Mouse (Mus musculus) right cerebral cortex, postnatal 4 days (tissue): ENCODE data around the gene Focad.
"Not testable (repeated sequence)": the region's sequence is repeated elsewhere in the genome, so short reads cannot be mapped to it uniquely, and the experiment has no call there.

Source experiments
- DNase-seq: peaks from one replicate; pipeline ENCODE4 v3.0.0-alpha.2; 2022

The Focad gene

DNA sequence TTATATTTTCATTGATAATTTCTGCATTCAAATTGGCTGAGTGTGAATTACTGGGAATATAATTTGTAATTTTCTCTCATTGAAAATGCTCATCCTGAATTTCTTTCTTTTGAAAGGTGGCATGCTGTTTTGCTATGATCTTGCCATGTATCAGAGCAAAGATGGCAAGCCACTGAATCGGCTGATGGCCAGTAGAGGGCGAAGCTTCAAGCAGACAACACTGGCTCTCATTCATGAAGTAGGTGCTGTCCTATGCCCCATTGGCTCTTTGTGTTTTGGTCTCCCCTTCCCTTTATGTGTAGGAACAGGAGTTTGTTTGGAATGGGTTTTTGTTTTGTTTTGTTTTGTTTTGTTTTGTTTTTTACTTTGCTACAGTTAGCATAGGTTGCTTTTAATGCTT is 215.2 kb downstream of the Focad start:
- no peak for DNase-seq

DNA sequence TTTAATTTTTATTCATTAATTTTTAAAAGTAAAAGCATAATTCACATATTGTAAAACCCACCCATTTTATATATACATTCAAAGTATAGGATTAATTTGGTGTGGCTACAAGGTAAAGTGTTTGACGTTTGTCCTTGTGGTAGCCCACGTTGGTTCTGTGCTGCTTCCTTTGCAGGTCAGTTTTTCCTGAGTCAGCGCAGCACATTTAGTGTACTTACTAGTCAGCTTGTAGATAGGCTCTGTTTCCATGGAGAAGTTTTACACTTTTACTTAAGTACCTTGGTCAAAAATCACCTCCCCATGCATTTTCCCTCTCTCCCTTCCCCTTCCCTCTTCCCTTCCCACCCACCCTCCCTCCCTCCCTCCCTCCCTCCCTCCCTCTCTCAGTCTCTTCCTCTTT is 220.5 kb downstream of the Focad start:
- DNase-seq: no peak

DNA sequence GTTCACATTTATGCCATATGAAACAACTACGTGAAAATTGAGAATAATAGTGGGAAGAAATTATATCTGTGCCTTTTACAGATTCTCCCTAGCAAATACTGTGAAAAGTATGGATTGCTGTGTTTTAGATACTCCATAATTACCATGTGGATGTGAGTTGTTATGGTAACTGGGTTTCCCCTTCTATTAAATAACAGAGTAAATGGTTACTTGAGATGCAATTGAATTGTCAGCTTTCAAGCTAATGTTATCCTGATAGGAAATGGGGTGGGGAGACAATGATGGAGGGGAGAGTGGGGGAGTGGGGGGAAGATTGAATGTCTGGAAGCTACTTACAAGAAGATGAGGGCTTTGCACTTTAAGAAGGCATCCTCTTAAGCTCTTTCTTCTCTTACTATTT is 225.6 kb downstream of the Focad start:
- DNase-seq: no peak

DNA sequence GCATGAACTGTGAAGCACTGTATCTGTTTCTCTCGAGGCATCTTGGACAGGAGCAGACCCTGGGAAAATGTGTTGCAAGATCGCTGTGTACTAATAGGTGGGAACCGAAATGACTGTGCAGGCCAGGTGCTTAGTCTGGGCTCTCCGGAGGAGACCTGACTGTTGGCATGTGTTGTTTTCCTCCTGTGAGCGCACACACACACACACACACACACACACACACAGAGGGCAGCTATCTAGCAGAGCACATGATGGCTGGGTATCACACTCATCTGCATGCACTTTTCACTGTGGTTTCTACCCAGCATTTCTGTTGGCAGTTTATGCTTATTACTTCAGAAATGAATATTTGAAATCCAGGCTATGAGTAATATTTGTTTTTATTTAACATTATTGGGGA is 231.0 kb downstream of the Focad start:
- no peak for DNase-seq

DNA sequence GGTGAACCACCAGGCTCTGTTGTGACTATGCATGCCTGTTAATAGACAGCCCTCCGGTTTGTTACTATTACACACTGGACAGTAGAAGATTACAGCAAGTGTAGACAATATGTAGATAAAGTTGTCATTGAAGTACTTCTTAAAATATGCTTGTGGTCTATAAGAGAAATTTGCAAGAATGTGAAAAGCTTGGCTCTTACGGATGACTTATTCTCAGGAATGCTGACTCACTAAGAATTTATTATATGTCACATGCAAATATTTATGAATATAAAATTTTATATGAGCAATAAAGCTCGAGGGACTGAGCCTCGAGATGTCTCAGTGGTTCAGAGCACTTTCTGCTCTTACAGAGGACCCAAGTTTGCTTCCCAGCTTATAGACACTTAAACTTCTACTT is 240.1 kb downstream of the Focad start:
- DNase-seq: no peak

DNA sequence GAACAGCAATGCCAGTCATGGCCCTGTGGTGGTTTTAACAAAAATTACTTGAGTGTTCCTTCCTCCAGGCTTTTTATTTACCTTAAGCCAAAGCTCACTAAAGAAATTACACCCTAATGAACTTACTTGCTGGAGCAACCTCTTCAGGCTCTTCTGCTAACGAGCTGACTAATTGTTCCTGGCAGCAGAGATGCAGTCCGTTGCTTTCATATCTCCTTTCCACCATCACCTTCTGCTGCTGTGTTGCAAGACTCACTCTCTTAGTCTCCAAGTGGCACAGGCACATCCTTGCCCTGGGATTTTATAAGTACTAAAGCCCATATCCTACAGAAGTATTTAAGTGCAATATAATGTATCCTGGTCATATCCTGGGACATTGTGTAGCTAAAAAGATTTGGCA is 242.3 kb downstream of the Focad start:
- DNase-seq: no peak

DNA sequence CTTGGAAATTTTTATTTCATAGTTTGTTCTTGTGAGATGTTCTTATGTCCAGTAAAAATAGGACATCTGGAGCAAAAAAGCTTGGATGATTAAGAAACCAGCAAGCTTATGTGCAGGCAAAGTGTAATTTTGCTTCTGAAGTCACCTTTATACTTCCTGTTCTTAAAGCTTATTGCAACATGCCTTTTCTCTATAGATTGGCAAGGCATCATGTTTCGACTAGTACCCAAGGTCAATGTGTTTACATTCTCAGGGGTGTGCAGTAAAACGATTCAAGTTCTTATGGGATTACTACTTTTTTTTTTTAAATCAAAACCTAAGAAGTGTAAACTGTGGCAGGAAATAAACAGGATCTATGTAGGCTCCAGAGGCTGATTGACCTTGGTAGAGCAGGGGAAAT is 242.9 kb downstream of the Focad start:
- DNase-seq: no peak

DNA sequence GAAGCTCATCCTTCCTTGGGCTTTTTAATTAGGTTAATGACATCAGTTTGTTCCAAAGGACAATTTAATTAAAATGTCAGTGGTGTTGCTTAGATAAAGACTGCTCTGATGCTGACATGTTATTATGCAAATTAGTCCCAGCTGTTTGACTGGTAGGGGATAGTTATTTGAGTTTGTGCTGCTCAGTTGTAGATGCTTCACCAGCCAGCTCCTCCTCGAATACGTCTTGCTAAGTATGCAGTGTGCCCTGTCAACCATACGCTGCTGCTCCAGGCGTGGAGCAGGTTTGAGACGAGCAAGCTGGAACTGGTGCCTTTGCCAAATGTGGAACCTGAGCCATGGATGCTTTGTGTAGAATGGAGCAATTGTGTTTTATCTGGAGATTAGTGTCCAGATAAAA is 243.7 kb downstream of the Focad start:
- DNase-seq: no peak

DNA sequence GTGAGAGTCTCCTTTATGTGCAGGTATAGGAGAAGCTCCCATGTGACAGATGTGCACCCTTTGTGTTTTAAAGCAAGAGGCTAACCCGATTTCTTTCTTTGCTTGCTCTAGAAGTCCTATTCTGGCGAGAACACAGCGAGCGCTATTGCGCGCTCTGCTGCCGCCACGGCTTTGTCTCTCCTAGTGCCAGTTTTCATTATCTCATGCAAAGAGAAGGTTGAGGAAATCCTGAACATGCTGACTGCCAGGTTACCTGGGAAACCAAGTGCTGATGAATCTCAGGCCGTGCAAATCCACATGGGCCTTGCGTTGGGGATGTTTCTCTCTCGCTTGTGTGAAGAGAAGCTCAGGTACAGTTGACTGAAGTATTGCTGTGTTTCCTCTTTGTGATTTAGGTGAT is 250.0 kb downstream of the Focad start:
- DNase-seq: peak; percentile 27

DNA sequence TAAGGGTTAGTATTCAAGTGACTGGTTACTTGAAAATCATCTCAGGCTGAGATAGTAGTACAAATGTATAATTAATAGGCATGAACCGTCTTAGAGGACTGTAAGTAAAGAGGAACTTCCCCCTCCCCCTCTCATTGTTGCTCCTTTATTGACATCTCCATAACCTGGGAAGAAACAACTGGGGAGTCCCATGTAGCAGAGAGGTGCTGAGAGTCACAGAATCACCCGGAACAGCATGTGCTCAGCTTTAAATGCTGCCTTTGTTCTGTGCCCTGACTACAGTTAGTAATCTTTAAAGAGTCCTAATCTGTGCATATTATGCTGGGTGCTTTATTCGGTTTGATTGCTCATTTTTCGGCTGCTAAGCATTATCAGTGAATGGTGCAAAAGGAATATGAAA is 250.6 kb downstream of the Focad start:
- DNase-seq: no peak

DNA sequence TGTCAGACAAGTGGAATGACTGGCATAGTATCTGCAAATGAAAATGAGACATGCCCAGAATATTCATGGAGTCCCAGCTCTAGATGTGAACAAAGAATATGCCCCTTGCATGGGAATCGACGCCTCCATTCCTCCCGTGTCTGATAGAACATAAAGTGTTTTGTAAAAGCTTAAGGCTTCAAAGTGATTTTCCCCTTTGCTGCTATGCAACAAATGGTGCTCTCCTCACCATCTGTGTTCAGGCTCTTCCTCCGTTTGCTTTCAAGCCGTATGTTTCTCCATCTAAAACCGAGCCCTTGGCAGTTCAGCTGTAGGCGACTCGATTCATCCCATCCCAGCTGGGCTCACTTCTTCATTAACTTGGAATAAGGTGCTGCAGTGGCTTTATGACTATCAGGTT is 251.5 kb downstream of the Focad start:
- DNase-seq: no peak

DNA sequence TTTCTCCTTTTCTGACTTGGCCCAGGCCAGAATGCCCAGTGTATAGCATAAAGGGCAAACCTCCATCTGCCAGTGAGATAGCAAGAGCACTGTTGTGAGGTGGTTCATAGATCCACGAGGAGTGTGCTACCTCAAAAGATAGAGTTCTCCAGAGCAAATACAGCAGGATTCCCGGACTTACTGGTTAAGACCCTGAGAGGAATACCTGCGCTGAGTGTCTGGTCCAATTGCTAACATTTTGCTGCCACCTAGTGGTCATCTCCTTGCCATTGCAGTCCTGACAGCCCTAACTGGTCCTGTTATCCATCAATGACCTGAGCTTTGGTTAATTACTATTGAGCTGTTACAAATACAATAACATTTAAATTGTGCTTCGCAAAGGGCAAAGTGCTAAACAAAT is 256.5 kb downstream of the Focad start:
- DNase-seq: peak; percentile 25

DNA sequence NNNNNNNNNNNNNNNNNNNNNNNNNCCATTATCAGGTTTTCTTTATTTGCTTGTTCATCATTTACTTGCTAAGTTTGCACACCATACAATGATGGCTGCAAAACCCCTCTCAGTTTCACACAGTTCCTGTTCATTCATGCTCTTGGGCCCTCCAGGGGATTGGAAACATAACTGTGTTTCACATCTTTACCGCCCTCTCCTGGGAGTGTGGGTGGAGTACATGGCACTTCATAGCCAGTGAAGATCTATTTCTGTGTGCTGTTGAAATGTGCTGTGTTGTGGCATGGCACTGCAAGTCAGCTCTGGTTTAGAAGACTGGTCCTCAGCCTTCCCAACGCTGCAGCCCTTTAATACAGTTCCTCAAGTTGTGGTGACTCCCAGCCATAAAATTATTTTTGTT is 262.2 kb downstream of the Focad start:
- no peak for DNase-seq

DNA sequence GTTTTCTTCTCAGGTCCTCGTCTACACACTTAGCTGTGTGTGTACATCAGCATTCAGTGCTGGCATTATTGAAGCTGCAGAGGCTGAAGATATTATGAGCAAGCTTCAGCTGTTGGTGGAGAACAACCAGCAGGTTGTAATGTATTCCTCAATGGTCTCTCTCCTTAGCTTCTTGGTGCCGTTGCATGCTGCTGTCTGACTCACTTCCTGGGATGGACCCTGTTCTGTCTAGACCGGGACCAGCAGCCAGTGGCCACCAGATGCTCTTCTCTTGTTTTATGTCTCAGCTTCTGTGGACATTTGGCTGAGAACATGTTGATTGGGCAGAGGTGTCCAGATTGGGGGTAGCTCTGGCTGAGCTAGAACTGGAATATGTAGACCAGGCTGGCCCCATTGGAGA is 263.0 kb downstream of the Focad start:
- no peak for DNase-seq

DNA sequence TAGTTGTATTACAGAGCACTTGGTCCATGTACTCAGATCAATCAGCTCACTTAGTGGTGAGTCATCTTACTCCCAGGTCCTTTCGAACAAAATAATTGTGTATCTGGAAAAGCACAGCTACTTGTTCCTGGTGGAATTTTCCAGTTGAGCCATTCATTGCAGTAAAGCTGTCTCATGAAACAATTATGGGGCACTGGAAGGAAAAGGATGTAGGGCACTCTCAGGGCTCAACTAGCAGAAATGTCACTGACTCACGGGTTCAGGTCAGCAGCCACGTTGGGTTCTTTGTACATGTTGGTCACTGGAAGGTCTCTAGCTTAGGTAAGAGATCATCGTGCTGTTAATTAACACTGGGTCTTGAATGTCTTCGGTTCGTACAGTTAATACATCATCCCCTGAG is 275.5 kb downstream of the Focad start:
- no peak for DNase-seq

DNA sequence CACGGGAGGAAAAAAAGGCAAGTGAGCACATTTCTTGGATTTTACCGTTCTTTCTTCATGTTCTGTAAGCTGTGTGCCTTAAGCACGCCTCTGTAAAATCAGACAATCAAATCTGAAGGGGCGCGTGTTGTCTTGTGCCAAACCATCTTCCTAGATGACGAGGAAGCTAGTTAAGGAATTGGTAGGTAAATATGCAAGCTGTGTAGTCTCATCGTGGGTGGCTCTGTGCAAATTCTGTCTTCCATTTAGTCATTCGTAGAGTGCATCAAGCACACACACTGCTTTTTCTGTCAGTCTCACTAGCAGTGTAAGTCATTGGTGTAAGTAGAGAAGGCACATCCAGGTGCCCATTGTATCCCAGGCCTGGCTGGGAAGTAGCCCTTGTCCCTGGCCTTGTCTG is 276.4 kb downstream of the Focad start:
- no peak for DNase-seq

DNA sequence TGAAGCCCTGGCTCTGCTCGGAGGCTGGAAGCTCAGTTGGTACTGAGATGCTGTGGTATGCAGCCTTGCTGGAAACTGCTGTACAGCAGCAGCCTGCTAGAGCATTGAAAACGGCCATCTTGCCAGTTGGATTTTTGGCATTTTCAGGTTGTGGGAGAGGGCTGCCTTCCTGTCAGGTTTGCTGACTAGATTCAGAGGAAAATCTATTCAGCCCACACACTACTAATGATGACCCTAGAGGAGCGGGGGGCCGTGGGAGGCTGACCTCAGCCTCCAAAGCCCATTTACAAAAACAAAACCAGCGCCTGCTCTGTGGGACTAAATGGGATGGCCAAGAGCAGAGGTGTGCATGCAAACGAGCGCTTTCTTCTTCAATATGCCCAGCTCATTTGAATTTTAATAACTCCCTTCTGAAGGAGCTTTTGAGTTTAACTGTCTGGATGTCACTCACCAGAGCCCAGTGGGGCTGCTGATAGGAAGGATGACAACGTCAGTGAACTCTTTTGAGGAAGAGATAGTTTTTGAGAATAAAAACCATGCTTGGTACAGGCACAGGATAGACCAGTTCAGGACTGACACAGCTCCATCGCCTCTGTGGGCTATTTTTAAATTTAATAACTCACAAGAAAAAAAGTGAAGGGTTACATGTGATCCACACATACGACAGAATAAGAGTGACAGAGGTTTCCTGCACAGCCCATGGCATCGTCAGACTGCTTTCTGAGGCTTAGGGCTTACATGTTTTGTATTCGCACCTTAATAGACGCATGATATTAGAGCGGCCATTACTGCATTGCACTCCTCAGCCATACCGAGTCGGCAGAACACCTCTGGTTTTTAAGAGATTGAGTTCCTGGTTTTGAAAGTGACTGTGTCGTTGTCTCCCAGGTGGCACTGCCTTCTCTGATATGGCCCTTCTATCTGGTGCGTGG is 278.1 kb downstream of the Focad start:
- no peak for DNase-seq

DNA sequence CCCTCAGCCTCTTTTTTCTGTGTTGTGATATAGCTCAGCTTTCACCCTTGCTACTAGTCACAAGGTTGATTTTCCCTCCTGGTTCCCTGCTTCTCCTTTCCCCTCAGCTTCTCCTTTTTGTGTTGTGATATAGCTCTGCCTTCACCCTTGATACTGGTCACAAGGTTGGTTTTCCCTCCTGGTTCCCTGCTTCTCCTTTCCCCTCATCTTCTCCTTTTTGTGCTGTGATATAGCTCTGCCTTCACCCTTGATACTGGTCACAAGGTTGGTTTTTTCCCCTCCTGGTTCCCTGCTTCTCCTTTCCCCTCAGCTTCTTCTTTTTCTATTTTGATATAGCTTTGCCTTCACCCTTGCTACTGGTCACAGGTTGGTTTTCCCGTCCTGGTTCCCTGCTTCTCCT is 295.6 kb downstream of the Focad start:
- no peak for DNase-seq

DNA sequence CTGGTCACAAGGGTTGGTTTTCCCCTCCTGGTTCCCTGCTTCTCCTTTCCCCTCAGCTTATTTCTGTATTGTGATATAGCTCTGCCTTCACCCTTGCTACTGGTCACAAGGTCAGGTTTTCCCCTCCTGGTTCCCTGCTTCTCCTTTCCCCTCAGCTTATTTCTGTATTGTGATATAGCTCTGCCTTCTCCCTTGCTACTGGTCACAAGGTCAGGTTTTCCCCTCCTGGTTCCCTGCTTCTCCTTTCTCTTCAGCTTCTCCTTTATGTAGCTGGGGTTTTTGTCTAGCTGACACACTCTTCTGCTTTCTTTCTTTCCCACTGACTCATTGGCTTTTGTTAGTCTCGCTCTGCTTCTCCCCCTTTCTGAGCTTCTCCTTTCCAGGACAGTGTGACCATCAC is 296.2 kb downstream of the Focad start:
- DNase-seq: not testable (repeated sequence)

DNA sequence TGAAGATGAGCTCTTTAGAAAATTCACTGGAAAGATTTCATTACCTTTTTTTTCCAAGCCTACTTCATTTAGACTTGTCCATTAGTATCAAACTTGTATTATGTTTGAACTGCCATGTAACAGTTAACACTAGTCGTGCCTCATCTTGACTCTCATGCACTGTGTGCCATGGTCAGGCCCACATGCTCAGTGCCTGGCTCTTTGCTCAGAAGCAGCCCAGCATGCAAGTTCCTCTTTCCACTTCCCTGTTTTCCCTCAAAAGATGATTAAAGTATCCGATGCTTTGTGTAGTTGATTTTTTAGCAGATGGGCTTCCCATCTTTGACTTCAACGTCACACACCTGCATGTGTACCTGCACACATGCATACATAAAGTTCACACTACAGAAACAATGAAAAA is 301.3 kb downstream of the Focad start:
- DNase-seq: no peak

DNA sequence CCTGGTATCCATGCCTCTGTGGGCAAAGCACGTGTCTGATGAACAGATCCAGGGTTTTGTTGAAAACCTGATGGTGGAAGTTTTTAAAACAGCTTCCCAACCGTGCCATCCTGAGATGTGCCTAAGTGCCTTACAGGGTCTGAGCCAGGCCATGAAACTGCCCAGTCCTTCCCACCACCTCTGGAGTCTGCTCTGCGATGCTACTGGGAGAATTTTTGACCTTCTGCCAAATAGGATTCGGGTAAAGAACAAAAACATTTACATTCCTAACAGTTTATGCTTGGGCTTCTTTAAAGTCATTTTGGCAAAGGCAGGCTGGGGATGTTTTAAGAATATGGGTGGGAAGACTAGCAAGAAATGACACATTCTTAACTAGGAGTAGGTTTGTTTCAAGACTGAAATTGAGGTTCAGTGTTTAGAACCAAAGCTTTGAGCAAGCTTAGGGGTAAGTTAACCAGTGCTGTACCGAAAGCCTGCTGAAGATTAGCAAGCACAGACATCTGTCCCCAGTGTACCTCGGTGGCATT is 302.6 kb downstream of the Focad start:
- DNase-seq: no peak

DNA sequence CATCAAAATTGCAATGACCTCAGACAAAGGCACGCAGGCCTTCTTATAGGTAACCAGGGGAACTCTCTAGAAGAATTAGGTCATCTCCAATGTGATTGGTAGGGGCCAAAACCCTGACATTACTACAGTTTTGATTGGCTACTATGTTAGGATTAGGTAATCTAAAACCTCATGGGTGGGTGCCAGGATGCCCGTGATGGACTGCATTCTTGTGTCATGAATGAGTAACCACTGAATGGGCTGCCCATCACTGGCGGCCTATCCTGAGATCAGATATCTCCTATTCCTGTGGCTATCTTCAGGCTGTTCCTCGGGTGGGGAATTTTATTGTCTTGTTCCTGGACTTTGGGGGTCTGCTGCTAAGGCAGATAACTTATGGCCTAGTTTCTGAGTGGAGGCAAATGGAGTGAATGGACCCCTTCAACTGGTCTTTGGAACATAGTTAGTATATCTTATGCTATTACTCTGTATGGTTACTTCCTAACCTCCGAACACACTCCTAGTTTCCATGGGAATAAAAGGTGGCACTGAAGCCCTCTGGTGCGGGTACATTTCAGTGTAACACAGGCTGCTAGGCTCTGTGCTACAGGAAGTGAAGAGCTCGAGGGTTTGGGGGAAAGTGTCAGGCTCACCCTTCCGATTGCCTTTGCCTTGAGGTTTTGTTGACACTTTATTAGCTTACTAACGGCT is 306.0 kb downstream of the Focad start:
- no peak for DNase-seq

DNA sequence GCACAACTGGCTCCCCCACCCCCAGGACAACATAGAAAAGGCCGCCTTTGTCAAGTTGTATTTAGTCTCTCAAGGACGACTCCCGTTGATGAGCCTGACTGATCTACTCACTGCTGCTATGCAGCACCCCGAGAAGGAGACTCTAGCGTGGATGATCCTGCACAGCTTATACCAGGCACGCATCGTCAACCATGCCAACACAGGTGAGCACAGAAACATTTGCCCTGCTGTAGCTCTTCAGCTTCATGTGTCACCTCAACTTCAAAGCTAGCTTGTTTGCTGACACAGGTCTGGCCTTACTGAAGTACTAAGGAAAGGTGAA is 306.5 kb downstream of the Focad start:
- DNase-seq: no peak

DNA sequence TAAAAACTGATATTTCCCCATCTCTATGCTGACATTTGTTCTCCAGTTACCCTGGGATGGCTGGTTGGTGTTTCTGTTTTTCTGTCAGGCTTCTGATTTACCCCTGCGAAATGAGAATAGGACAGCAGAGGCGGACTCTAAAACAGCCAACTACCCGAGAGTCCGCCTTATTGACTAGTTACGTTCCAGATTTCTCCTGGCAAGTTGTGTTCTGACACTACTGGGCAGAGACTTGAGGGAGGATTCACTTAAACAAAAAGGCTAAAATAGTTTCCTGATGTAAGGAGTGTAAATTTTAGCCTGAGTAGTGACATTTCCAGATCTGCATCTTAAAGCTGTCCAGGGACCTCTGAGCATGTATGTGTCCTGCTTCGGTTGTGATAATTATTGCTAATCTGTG is 308.5 kb downstream of the Focad start:
- DNase-seq: no peak
